Mouse (Mus musculus): ENCODE results near the gene Krt88. TPM values are rescaled to one million over a fixed set of nuclear protein-coding genes. Genes with fewer than 3 reads are reported as not detected.

The Krt88 gene
- total and polyA plus RNA-seq, 3 experiments, result not detected

DNA sequence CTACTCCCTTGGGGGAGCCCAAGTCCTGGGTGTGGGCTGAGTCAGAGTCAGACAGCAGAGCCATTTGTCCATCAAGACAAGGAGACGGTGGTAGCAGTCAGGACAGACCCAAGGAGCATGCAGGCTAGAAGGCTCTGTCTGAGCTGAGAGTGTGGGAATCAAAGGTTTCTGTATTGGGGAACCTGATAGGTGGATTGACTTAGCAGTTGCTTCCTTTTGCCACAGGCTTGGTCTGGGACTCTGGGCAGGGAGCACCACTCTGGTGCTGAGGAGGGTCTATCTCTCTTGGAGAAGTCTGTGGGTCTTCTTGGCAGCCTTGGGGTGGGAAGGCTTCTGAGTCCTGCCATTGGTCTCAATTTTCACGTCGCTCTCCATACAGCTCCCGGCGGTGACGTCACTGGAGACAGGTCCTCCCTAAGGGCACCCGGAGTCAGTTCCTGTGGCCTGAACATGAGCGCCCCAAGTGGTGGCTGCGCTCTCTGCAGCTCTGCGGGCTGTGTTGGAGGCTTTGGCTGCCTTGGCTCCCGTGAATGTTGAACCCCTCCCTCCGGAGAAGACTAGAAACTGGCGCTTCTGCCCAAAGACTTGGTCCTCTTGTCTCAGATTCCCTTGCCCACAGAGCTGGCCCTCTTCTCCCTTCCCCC lies 5.7 kb downstream of the Krt88 start:
- dilution Hi-C loops (cut with MboI; ENCODE audit: extremely low pct_ligation_motif_present, extremely low pct_unique_long_range_greater_than_20kb, low sequenced_read_pairs), result no loop called here
- Histone ChIP-seq H3K9me3 (replicated peaks; ENCODE audit: low read length) (peaks cover 17% of the 10 kb centered on the region), H3K4me2 (ENCODE audit: insufficient read depth, low read depth, poor library complexity, severe bottlenecking) (peak overlapping the region; percentile 44)

GRCm38 (mm10) chr15:101454774-101455173 lies 7.2 kb downstream of the Krt88 start:
- dilution Hi-C loops (cut with MboI; ENCODE audit: extremely low pct_ligation_motif_present, extremely low pct_unique_long_range_greater_than_20kb, low sequenced_read_pairs) (no loop called here), in situ Hi-C loops (cut with MboI; ENCODE audit: low pct_ligation_motif_present, low pct_unique_long_range_greater_than_20kb, low sequenced_read_pairs) (loop anchor here (10.0 kb wide), 1 partner anchor 110 kb away; no protein-coding TSS in a partner anchor)
- H3K9me3 ChIP-seq (replicated peaks; ENCODE audit: low read length), result peaks cover 17% of the 10 kb centered on the region
- TF ChIP-seq PAX5 (IDR thresholded peaks at IDR 0.05; ENCODE audit: low read length) (no peak), MXI1 (IDR thresholded peaks at IDR 0.05; ENCODE audit: low read depth, low read length) (no peak), ZMIZ1 (IDR thresholded peaks at IDR 0.05; ENCODE audit: low read depth, low read length) (no peak), TCF12 (IDR thresholded peaks at IDR 0.05; ENCODE audit: low read depth, low read length) (no peak), CHD2 (IDR thresholded peaks at IDR 0.05; ENCODE audit: low read length) (no peak), ZKSCAN1 (IDR thresholded peaks at IDR 0.05; ENCODE audit: borderline replicate concordance, low read depth, low read length) (no peak), HCFC1 (IDR thresholded peaks at IDR 0.05; ENCODE audit: low read depth, low read length) (no peak)
- no peaks in the 10 kb centered on the region for H3K4me1 ChIP-seq (ENCODE audit: control insufficient read depth in 1 of 2, insufficient read depth in 2 of 2)
- peaks cover 78% of the 10 kb centered on the region for H3K27me3 ChIP-seq (replicated peaks)
- H3K9ac ChIP-seq (ENCODE audit: insufficient read depth, low read depth), result no peak overlapping the region
- no peaks in the 10 kb centered on the region for H3K36me3 ChIP-seq (replicated peaks in 1 of 2; ENCODE audit: control insufficient read depth in 1 of 2, insufficient read depth in 1 of 2, low read length in 1 of 2)
- H3K4me2 ChIP-seq (ENCODE audit: insufficient read depth, low read depth, poor library complexity, severe bottlenecking), result no peak overlapping the region
- no peak overlapping the region for H3K4me3 ChIP-seq (replicated peaks in 1 of 3; ENCODE audit: low read depth in 2 of 3, low read length in 2 of 3, poor library complexity in 1 of 3)
- H3K79me2 ChIP-seq (replicated peaks; ENCODE audit: control insufficient read depth, extremely low read depth, insufficient read depth, poor library complexity, severe bottlenecking), result no peaks in the 10 kb centered on the region
- no peak overlapping the region for H3K27ac ChIP-seq (ENCODE audit: insufficient read depth, low read depth)
- no peak for DNase-seq (ENCODE audit: extremely low read depth)

More for the DNA sequence above, 5.7 kb downstream of the Krt88 start:
- DNase-seq (ENCODE audit: extremely low read depth), result peak; percentile 73
- Histone ChIP-seq H3K4me3 (replicated peaks in 1 of 3; ENCODE audit: low read depth in 2 of 3, low read length in 2 of 3, poor library complexity in 1 of 3) (no peak overlapping the region), H3K27ac (ENCODE audit: insufficient read depth, low read depth) (no peak overlapping the region), H3K9ac (ENCODE audit: insufficient read depth, low read depth) (no peak overlapping the region), H3K79me2 (replicated peaks; ENCODE audit: control insufficient read depth, extremely low read depth, insufficient read depth, poor library complexity, severe bottlenecking) (no peaks in the 10 kb centered on the region), H3K27me3 (replicated peaks) (peaks cover 78% of the 10 kb centered on the region), H3K4me1 (ENCODE audit: control insufficient read depth in 1 of 2, insufficient read depth in 2 of 2) (no peaks in the 10 kb centered on the region), H3K36me3 (replicated peaks in 1 of 2; ENCODE audit: control insufficient read depth in 1 of 2, insufficient read depth in 1 of 2, low read length in 1 of 2) (no peaks in the 10 kb centered on the region)
- in situ Hi-C loops (cut with MboI; ENCODE audit: low pct_ligation_motif_present, low pct_unique_long_range_greater_than_20kb, low sequenced_read_pairs), result loop anchor here (10.0 kb wide), 1 partner anchor 108 kb away; no protein-coding TSS in a partner anchor
- TF ChIP-seq NELFE (IDR thresholded peaks at IDR 0.05; ENCODE audit: low read depth, low read length) (0 out of 2 replicates have a peak, but pooled peaks have one; percentile 12), ELF1 (IDR thresholded peaks at IDR 0.05; ENCODE audit: low read depth, low read length) (peak; percentile 24; the same call in 1 of the 2 replicates), MAX (IDR thresholded peaks at IDR 0.05; ENCODE audit: low read length) (no peak), CTCF (conservative IDR thresholded peaks at IDR 0.05 in 1 of 2, IDR thresholded peaks at IDR 0.05 in 1 of 2; ENCODE audit: low read depth in 2 of 2, low read length in 2 of 2) (peak; percentile 73 to 84), RAD21 (IDR thresholded peaks at IDR 0.05; ENCODE audit: low read depth, low read length) (peak; percentile 69), CHD2 (IDR thresholded peaks at IDR 0.05; ENCODE audit: low read length) (no peak), SMC3 (IDR thresholded peaks at IDR 0.05; ENCODE audit: low read depth, low read length) (peak; percentile 51)

- H3K27me3 ChIP-seq (replicated peaks), result peaks cover 76% of the 10 kb centered on the region
- H3K9ac ChIP-seq (ENCODE audit: insufficient read depth, low read depth), result no peak overlapping the region
- no peak overlapping the region for H3K27ac ChIP-seq (ENCODE audit: insufficient read depth, low read depth)
- no peak overlapping the region for H3K4me3 ChIP-seq (replicated peaks in 1 of 3; ENCODE audit: low read depth in 2 of 3, low read length in 2 of 3, poor library complexity in 1 of 3)
- dilution Hi-C loops (cut with MboI; ENCODE audit: extremely low pct_ligation_motif_present, extremely low pct_unique_long_range_greater_than_20kb, low sequenced_read_pairs) (no loop called here), in situ Hi-C loops (cut with MboI; ENCODE audit: low pct_ligation_motif_present, low pct_unique_long_range_greater_than_20kb, low sequenced_read_pairs) (loop anchor here (10.0 kb wide), 1 partner anchor 110 kb away; no protein-coding TSS in a partner anchor)
- TF ChIP-seq RAD21 (IDR thresholded peaks at IDR 0.05; ENCODE audit: low read depth, low read length), result no peak
- TF ChIP-seq HCFC1 (IDR thresholded peaks at IDR 0.05; ENCODE audit: low read depth, low read length), result no peak
- no peaks in the 10 kb centered on the region for H3K36me3 ChIP-seq (replicated peaks in 1 of 2; ENCODE audit: control insufficient read depth in 1 of 2, insufficient read depth in 1 of 2, low read length in 1 of 2)
- DNase-seq (ENCODE audit: extremely low read depth), result no peak
- no peaks in the 10 kb centered on the region for H3K79me2 ChIP-seq (replicated peaks; ENCODE audit: control insufficient read depth, extremely low read depth, insufficient read depth, poor library complexity, severe bottlenecking)
- H3K9me3 ChIP-seq (replicated peaks; ENCODE audit: low read length), result peaks cover 17% of the 10 kb centered on the region
- H3K4me2 ChIP-seq (ENCODE audit: insufficient read depth, low read depth, poor library complexity, severe bottlenecking), result no peak overlapping the region
- H3K4me1 ChIP-seq (ENCODE audit: control insufficient read depth in 1 of 2, insufficient read depth in 2 of 2), result no peaks in the 10 kb centered on the region
Observed at GRCm38 (mm10) chr15:101455292-101455691, 7.7 kb downstream of the Krt88 start.

Measured in CH12.LX (cell line).